Mouse (Mus musculus): ENCODE measurements around the gene Dapp1.

DNA sequence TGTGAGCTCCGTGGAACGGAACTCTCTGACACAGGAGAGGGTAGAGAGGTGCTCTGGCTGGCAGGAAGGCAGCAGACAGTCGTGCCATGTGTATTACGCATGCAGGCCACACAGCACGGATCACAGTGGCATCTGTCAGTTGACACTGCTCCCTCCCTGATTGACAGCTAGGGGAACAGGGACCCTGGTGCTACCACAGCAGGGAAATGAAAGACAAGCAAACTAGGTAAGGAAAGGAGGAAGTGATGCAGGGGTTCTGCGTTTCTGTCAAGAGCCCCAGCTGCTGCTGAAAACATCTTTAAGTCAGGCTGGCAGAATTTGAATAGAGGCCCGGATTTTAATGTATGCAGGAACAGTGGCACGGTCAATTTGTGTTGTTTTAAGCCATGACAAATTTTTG is 17.8 kb downstream of the Dapp1 start:
- TF ChIP-seq CTCF (IDR thresholded peaks at IDR 0.05; ENCODE audit: low read depth, low read length) = no peak
- TF ChIP-seq POLR2A (IDR thresholded peaks at IDR 0.05; ENCODE audit: borderline replicate concordance, low read depth, low read length) = no peak

Measured in bone marrow macrophage, adult 2 months (primary cell).